Mouse (Mus musculus) CH12.LX (cell line): Measurements from ENCODE around the gene Amhr2.

ENCODE experiments used
- BHLHE40 ChIP-seq: IDR thresholded peaks from 2 replicates; pipeline ENCODE4 v1.6.1; 2011; ENCODE audit warnings: mild to moderate bottlenecking, low read depth, low read length, improper control_type of control experiment
- CHD2 ChIP-seq: IDR thresholded peaks from 2 replicates; pipeline ENCODE4 v1.6.1; 2011; ENCODE audit warnings: low read length, improper control_type of control experiment
- CTCF ChIP-seq, 2 experiments: IDR thresholded peaks in 1 of 2; conservative IDR thresholded peaks in 1 of 2; 2 replicates each; pipeline ENCODE4 v1.5.1; 2011 to 2012; ENCODE audit warnings: low read depth in 2 of 2, low read length in 2 of 2, improper control_type of control experiment in 1 of 2, inconsistent platforms in 1 of 2, mild to moderate bottlenecking in 1 of 2, moderate library complexity in 1 of 2
- E2F4 ChIP-seq: IDR thresholded peaks from 2 replicates; pipeline ENCODE4 v1.6.1; 2011; ENCODE audit warnings: low read depth, low read length, improper control_type of control experiment; ENCODE audit not compliant: insufficient replicate concordance
- MAX ChIP-seq: IDR thresholded peaks from 2 replicates; pipeline ENCODE4 v1.6.1; 2011; ENCODE audit warnings: low read length, improper control_type of control experiment
- POLR2A ChIP-seq: IDR thresholded peaks from 2 replicates; pipeline ENCODE4 v1.6.1; 2011; ENCODE audit warnings: low read depth, mild to moderate bottlenecking, improper control_type of control experiment, low read length
- SMC3 ChIP-seq: IDR thresholded peaks from 2 replicates; pipeline ENCODE4 v1.6.1; 2011; ENCODE audit warnings: low read depth, low read length, improper control_type of control experiment
- ZKSCAN1 ChIP-seq: IDR thresholded peaks from 2 replicates; pipeline ENCODE4 v1.6.1; 2012; ENCODE audit warnings: low read depth, inconsistent platforms, low read length, improper control_type of control experiment, borderline replicate concordance

DNA sequence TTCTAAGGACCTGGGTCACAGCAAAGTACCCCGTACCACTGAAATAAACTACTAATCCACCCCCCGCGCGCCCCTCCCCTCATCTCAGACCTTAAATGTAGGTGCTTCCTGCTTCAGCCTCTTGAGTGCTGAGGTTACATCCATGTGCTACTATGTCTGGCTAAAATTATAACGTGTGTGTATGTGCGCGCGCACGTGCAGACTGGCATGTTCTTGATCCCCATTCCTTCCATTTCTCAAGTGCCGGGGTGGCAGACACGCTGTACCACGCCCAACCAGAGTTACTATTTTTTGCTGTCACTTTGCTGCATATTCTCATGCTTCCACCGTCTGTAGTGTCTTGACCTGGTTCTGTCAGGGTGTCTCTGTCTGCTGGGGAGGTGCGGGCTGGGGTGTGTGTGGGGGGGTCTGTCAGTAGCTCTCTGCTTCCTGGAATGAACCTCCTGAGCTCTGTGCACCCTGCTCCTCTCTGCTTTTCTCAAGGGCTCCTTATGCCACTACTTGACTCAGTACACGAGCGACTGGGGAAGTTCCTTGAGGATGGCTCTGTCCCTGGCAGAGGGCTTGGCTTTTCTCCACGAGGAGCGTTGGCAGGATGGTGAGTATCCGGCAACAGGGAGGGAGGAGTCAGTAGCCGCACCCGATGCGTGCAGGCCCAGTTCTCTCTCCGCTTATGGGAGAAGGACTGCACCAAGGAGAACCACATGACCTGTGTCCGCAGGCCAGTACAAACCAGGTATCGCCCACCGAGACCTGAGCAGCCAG is 6.7 kb downstream of the Amhr2 start:
- TF ChIP-seq POLR2A = no peak
- TF ChIP-seq CHD2 = no peak
- no peak for TF ChIP-seq E2F4
- TF ChIP-seq MAX = no peak
- TF ChIP-seq CTCF (conservative IDR thresholded peaks at IDR 0.05 in 1 of 2, IDR thresholded peaks at IDR 0.05 in 1 of 2; ENCODE audit: low read depth in 2 of 2, low read length in 2 of 2) = no peak
- TF ChIP-seq SMC3 = no peak
- no peak for TF ChIP-seq ZKSCAN1
- no peak for TF ChIP-seq BHLHE40
